Mouse (Mus musculus): ENCODE measurements around the gene Ewsr1. TPM values are rescaled to one million over a fixed set of nuclear protein-coding genes. Genes with fewer than 3 reads are reported as not detected.
A peak's percentile ranks its signal among the peaks of the same experiment; 100 is the strongest.

Ewsr1 gene
- total and polyA plus RNA-seq, 2 experiments from 2014 or later = 371 to 384 TPM

GRCm38 (mm10) chr11:5135914-5136313 lies 36.8 kb upstream of the Ewsr1 start:
- no peak for TF ChIP-seq CTCF (IDR thresholded peaks at IDR 0.05; ENCODE audit: low read depth)
- no peak overlapping the region for H3K9ac ChIP-seq (replicated peaks; ENCODE audit: low read length)
- DNase-seq (ENCODE audit: low spot score) (no peak), ATAC-seq (no peak)
- no peak overlapping the region for H3K27ac ChIP-seq
- no peaks in the 10 kb centered on the region for H3K36me3 ChIP-seq (ENCODE audit: insufficient read depth, low read length)
- H3K4me2 ChIP-seq (ENCODE audit: low read depth, low read length) = no peak overlapping the region
- no peak overlapping the region for H3K4me3 ChIP-seq (ENCODE audit: low read length)
- 75% methylated on average over 11 of the region's 11 CpGs for WGBS
- H3K27me3 ChIP-seq (ENCODE audit: insufficient read depth, low read length) = no peaks in the 10 kb centered on the region
- H3K9me3 ChIP-seq (ENCODE audit: low read length) = no peaks in the 10 kb centered on the region
- H3K4me1 ChIP-seq (ENCODE audit: insufficient read depth, low read length) = peaks cover 5% of the 10 kb centered on the region; the same call in 1 of the 2 replicates

- Histone ChIP-seq H3K9me3 (ENCODE audit: low read length) (no peaks in the 10 kb centered on the region), H3K27me3 (ENCODE audit: insufficient read depth, low read length) (no peaks in the 10 kb centered on the region), H3K4me3 (ENCODE audit: low read length) (no peak overlapping the region), H3K27ac (no peak overlapping the region), H3K36me3 (ENCODE audit: insufficient read depth, low read length) (no peaks in the 10 kb centered on the region), H3K4me2 (ENCODE audit: low read depth, low read length) (no peak overlapping the region), H3K4me1 (ENCODE audit: insufficient read depth, low read length) (peaks cover 13% of the 10 kb centered on the region; the same call in 1 of the 2 replicates), H3K9ac (replicated peaks; ENCODE audit: low read length) (no peak overlapping the region)
- no peak for ATAC-seq
- 62% methylated on average over 4 of the region's 4 CpGs for WGBS
- DNase-seq (ENCODE audit: low spot score) = no peak
- TF ChIP-seq CTCF (IDR thresholded peaks at IDR 0.05; ENCODE audit: low read depth) = no peak
These were observed 33.7 kb upstream of the Ewsr1 start for GRCm38 (mm10) chr11:5132751-5133150.

- ATAC-seq = no peak
- no peak overlapping the region for H3K4me3 ChIP-seq (ENCODE audit: low read length)
- H3K9ac ChIP-seq (replicated peaks; ENCODE audit: low read length) = no peak overlapping the region
- no peaks in the 10 kb centered on the region for H3K27me3 ChIP-seq (ENCODE audit: insufficient read depth, low read length)
- no peak overlapping the region for H3K4me2 ChIP-seq (ENCODE audit: low read depth, low read length)
- 68% methylated on average over 4 of the region's 4 CpGs for WGBS
- no peaks in the 10 kb centered on the region for H3K9me3 ChIP-seq (ENCODE audit: low read length)
- DNase-seq (ENCODE audit: low spot score) = no peak
- peaks cover 13% of the 10 kb centered on the region; the same call in 1 of the 2 replicates for H3K4me1 ChIP-seq (ENCODE audit: insufficient read depth, low read length)
- H3K36me3 ChIP-seq (ENCODE audit: insufficient read depth, low read length) = no peaks in the 10 kb centered on the region
- H3K27ac ChIP-seq = no peak overlapping the region
- TF ChIP-seq CTCF (IDR thresholded peaks at IDR 0.05; ENCODE audit: low read depth) = no peak
These were observed 31.1 kb upstream of the Ewsr1 start for GRCm38 (mm10) chr11:5130111-5130665.

- H3K4me1 ChIP-seq (ENCODE audit: insufficient read depth, low read length) = peaks cover 13% of the 10 kb centered on the region; the same call in 1 of the 2 replicates
- H3K4me3 ChIP-seq (ENCODE audit: low read length) = no peak overlapping the region
- 13% methylated on average over 5 of the region's 5 CpGs for WGBS
- no peak overlapping the region for H3K4me2 ChIP-seq (ENCODE audit: low read depth, low read length)
- H3K27me3 ChIP-seq (ENCODE audit: insufficient read depth, low read length) = no peaks in the 10 kb centered on the region
- no peak overlapping the region for H3K27ac ChIP-seq
- ATAC-seq (peak; percentile 44), DNase-seq (ENCODE audit: low spot score) (no peak)
- H3K9ac ChIP-seq (replicated peaks; ENCODE audit: low read length) = no peak overlapping the region
- no peaks in the 10 kb centered on the region for H3K36me3 ChIP-seq (ENCODE audit: insufficient read depth, low read length)
- no peaks in the 10 kb centered on the region for H3K9me3 ChIP-seq (ENCODE audit: low read length)
- TF ChIP-seq CTCF (IDR thresholded peaks at IDR 0.05; ENCODE audit: low read depth) = no peak
These were observed 30.0 kb upstream of the Ewsr1 start for GRCm38 (mm10) chr11:5129035-5129480.

GRCm38 (mm10) chr11:5125713-5126112 lies 26.6 kb upstream of the Ewsr1 start:
- TF ChIP-seq CTCF (IDR thresholded peaks at IDR 0.05; ENCODE audit: low read depth) = no peak
- no peaks in the 10 kb centered on the region for H3K9me3 ChIP-seq (ENCODE audit: low read length)
- H3K4me1 ChIP-seq (ENCODE audit: insufficient read depth, low read length) = peaks cover 13% of the 10 kb centered on the region; the same call in 1 of the 2 replicates
- no peaks in the 10 kb centered on the region for H3K36me3 ChIP-seq (ENCODE audit: insufficient read depth, low read length)
- no peaks in the 10 kb centered on the region for H3K27me3 ChIP-seq (ENCODE audit: insufficient read depth, low read length)
- H3K4me3 ChIP-seq (ENCODE audit: low read length) = no peak overlapping the region
- WGBS = 72% methylated on average over 4 of the region's 4 CpGs
- no peak overlapping the region for H3K27ac ChIP-seq
- H3K4me2 ChIP-seq (ENCODE audit: low read depth, low read length) = no peak overlapping the region
- no peak overlapping the region for H3K9ac ChIP-seq (replicated peaks; ENCODE audit: low read length)
- DNase-seq (ENCODE audit: low spot score) = no peak
- ATAC-seq = no peak

GRCm38 (mm10) chr11:5114931-5115581 lies 16.0 kb upstream of the Ewsr1 start:
- Histone ChIP-seq H3K4me3 (ENCODE audit: low read length) (no peak overlapping the region), H3K4me1 (ENCODE audit: insufficient read depth, low read length) (no peaks in the 10 kb centered on the region), H3K9ac (replicated peaks; ENCODE audit: low read length) (no peak overlapping the region), H3K36me3 (ENCODE audit: insufficient read depth, low read length) (no peaks in the 10 kb centered on the region), H3K9me3 (ENCODE audit: low read length) (no peaks in the 10 kb centered on the region), H3K27ac (no peak overlapping the region), H3K27me3 (ENCODE audit: insufficient read depth, low read length) (no peaks in the 10 kb centered on the region), H3K4me2 (ENCODE audit: low read depth, low read length) (no peak overlapping the region)
- ATAC-seq = peak; percentile 74
- peak; percentile 100 for TF ChIP-seq CTCF (IDR thresholded peaks at IDR 0.05; ENCODE audit: low read depth)
- DNase-seq (ENCODE audit: low spot score) = peak; percentile 92
- WGBS = 27% methylated on average over 13 of the region's 13 CpGs

GRCm38 (mm10) chr11:5113645-5114044 lies 14.6 kb upstream of the Ewsr1 start:
- Histone ChIP-seq H3K9me3 (ENCODE audit: low read length) (no peaks in the 10 kb centered on the region), H3K27ac (no peak overlapping the region), H3K27me3 (ENCODE audit: insufficient read depth, low read length) (no peaks in the 10 kb centered on the region), H3K4me1 (ENCODE audit: insufficient read depth, low read length) (no peaks in the 10 kb centered on the region), H3K9ac (replicated peaks; ENCODE audit: low read length) (no peak overlapping the region), H3K4me3 (ENCODE audit: low read length) (no peak overlapping the region), H3K36me3 (ENCODE audit: insufficient read depth, low read length) (no peaks in the 10 kb centered on the region), H3K4me2 (ENCODE audit: low read depth, low read length) (no peak overlapping the region)
- no peak for TF ChIP-seq CTCF (IDR thresholded peaks at IDR 0.05; ENCODE audit: low read depth)
- ATAC-seq = no peak
- 66% methylated on average over 7 of the region's 7 CpGs for WGBS
- no peak for DNase-seq (ENCODE audit: low spot score)
